Mouse (Mus musculus) cerebellum, adult 18-20 months (tissue): ENCODE measurements at regions not wholly inside any gene's neighbourhood (a gene's known extent, or its start where the extent isn't known, plus 50 kb on each side); places are given as distances from the start of the nearest gene placed in this dataset.
A peak's percentile ranks its signal among the peaks of the same experiment; 100 is the strongest.

Experiments
- DNase-seq, 2 experiments: peaks; one replicate each; pipeline ENCODE4 v3.0.0; 2021

GRCm38 (mm10) chr6:43914741-43915140 is 248.7 kb upstream of the Tpk1 start:
- no peak for DNase-seq

GRCm38 (mm10) chr6:43885992-43886391 is 219.9 kb upstream of the Tpk1 start:
- no peak for DNase-seq

GRCm38 (mm10) chr6:43876711-43877110 is 210.6 kb upstream of the Tpk1 start:
- DNase-seq = peak; percentile 66 to 69

- DNase-seq = no peak
Measured at GRCm38 (mm10) chr6:43859406-43859805, 193.3 kb upstream of the Tpk1 start.

GRCm38 (mm10) chr6:43857046-43857445 is 191.0 kb upstream of the Tpk1 start:
- no peak for DNase-seq

- DNase-seq = no peak
Measured at GRCm38 (mm10) chr6:43853461-43853860, 187.4 kb upstream of the Tpk1 start.

GRCm38 (mm10) chr6:43851306-43851705 is 185.2 kb upstream of the Tpk1 start:
- DNase-seq = no peak

GRCm38 (mm10) chr6:43838960-43839359 is 172.9 kb upstream of the Tpk1 start:
- DNase-seq = no peak

GRCm38 (mm10) chr6:43829903-43830302 is 163.8 kb upstream of the Tpk1 start:
- no peak for DNase-seq
